Mouse (Mus musculus): ENCODE measurements at regions not wholly inside any gene's neighbourhood (a gene's known extent, or its start where the extent isn't known, plus 50 kb on each side); places are given as distances from the start of the nearest gene placed in this dataset.

DNA sequence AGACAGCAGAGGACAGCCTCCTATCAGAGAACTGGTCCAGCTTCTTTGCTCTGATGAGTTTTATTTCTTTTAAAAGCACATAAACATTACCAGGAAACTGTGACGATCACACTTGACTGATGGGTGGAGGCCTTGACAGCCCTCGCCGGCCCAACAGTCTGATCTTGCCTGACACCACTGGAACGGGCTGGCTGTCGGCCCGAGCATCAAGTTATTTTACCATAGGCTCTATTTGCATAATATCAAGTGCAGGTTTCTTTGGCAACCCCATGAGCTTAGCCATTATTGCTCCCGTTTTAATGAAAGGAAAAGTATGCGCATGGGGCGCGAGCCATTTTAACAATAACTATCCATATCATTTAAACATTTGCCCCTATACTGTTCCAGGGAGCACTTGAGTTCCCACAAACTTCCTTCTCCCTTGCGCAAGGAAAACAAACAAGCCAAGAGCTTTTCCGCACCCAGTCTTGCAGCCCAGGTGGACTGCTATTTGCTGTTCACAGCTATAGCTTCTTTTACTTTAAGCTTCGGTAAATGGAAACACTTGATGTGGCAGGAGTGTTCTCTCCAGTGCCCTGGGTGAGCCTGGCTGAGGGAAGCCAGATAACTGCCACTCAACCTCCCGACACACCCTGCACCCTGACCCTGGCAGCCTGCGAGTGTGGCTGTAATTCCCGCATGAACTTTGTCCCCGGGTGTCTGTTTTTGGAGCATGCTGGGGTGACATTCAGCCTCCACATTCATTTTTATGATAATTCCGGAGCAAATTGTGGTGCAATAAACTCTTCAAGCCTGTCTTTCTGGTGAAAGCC lies 71.6 kb downstream of the Tex29 start:
- TF ChIP-seq CTCF (IDR thresholded peaks at IDR 0.05; ENCODE audit: control insufficient read depth, insufficient read depth, low read length): no peak
- no peak for TF ChIP-seq POLR2A (IDR thresholded peaks at IDR 0.05; ENCODE audit: borderline replicate concordance, control insufficient read depth, low read depth, low read length)

Measured in bone marrow, adult 2 months (tissue).